Mouse (Mus musculus) myocyte (in vitro differentiated cells): ENCODE data around the gene Igfbp6.
A peak's percentile ranks its signal among the peaks of the same experiment; 100 is the strongest.

Experiments
- CEBPB ChIP-seq: IDR thresholded peaks from 2 replicates; pipeline ENCODE4 v1.6.1; 2011; ENCODE audit warnings: mild to moderate bottlenecking, moderate library complexity; ENCODE audit not compliant: poor library complexity, insufficient read depth, severe bottlenecking
- E2F4 ChIP-seq: IDR thresholded peaks from one replicate; pipeline ENCODE4 v1.6.1; 2011; ENCODE audit warnings: mild to moderate bottlenecking, control low read depth, moderate library complexity; ENCODE audit not compliant: insufficient read depth
- MAX ChIP-seq: IDR thresholded peaks from one replicate; pipeline ENCODE4 v1.6.1; 2011; ENCODE audit warnings: low read depth, mild to moderate bottlenecking, control low read depth
- POLR2A ChIP-seq: IDR thresholded peaks from one replicate; pipeline ENCODE4 v1.6.1; 2011; ENCODE audit warnings: low read depth, mild to moderate bottlenecking, control low read depth, moderate library complexity; ENCODE audit not compliant: insufficient read length
- POLR2AphosphoS2 ChIP-seq: IDR thresholded peaks from one replicate; pipeline ENCODE4 v1.6.1; 2011; ENCODE audit warnings: low read depth, control low read depth; ENCODE audit not compliant: insufficient read length
- REST ChIP-seq: IDR thresholded peaks from one replicate; pipeline ENCODE4 v1.6.1; 2011; ENCODE audit warnings: mild to moderate bottlenecking, control low read depth, moderate library complexity; ENCODE audit not compliant: insufficient read depth, insufficient read length
- SRF ChIP-seq: IDR thresholded peaks from one replicate; pipeline ENCODE4 v1.6.1; 2011; ENCODE audit warnings: low read depth; ENCODE audit not compliant: control insufficient read depth, insufficient read length
- TCF12 ChIP-seq: IDR thresholded peaks from one replicate; pipeline ENCODE4 v1.6.1; 2011; ENCODE audit warnings: mild to moderate bottlenecking, control low read depth; ENCODE audit not compliant: poor library complexity, insufficient read depth, severe bottlenecking
- USF1 ChIP-seq: IDR thresholded peaks from one replicate; pipeline ENCODE4 v1.6.1; 2011; ENCODE audit warnings: low read depth, mild to moderate bottlenecking, control low read depth, moderate library complexity

DNA sequence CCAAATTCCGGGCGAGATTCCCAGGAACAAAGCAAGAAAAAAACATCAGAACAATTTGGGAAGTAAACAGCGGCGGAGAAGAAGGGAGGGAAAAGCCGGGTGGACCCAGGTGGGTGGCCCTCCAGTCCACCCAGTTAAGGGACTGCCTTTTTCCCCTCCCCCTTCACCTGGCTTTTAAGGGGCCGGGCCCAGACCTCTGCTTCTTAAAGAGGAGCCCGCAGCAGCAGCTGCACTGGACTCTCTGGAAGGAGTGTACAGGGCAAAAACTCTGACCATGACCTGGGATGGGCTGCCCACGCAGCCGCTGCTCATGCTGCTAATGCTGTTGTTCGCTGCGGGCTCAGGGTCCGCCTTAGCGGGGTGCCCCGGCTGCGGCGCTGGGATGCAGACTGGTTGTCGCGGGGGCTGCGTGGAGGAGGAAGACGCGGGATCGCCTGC lies at the start of gene Igfbp6:
- TF ChIP-seq POLR2AphosphoS2 (peak; percentile 65), USF1 (no peak), POLR2A (peak; percentile 70), SRF (no peak), E2F4 (no peak), MAX (no peak), TCF12 (no peak), CEBPB (no peak), REST (no peak)
